Mouse (Mus musculus): ENCODE measurements at regions not wholly inside any gene's neighbourhood (a gene's known extent, or its start where the extent isn't known, plus 50 kb on each side); places are given as distances from the start of the nearest gene placed in this dataset.

- DNase-seq (ENCODE audit: low spot score), result no peak
Observed at GRCm38 (mm10) chr13:112220184-112220583, 68.1 kb upstream of the Ankrd55 start.

DNA sequence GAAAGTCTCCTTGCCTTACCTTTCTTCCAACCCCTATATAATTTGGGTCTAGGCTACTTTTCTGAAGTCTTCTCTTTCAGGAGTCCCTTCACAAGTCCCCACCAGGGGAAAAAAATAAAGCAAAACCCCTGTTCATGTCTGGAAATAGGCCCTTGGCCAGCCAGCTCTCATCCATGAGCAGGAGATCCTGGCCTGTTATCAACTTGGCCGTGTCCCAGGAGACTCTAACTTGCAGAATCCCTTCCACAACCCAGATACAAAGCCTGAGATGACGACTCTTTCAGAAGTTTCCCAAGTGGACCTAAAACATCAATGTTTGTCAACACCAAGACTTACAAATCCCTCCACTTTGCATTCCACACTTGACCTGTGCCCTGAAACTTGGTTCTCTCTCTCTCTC is 64.6 kb upstream of the Ankrd55 start:
- no peak for DNase-seq (ENCODE audit: low spot score)

DNA sequence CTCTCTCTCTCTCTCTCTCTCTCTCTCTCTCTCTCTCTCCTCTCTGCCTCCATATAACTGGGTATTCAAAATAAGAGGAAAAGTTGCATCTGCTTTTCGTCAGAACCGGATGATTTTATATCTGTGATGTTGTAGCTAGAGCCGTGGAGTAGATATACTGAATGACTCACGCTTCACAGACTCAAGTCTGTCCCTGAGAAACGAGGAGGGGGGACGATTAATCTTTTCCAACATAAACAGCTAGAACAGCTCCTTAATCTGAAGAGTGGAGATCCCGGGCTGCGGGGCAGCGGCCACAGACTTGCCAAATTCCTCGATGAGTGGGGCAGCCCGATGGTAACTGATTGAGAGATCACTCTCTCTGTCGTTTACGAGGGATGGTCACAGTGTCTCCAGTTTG is 60.5 kb upstream of the Ankrd55 start:
- no peak for DNase-seq (ENCODE audit: low spot score)

GRCm38 (mm10) chr13:112228846-112229245 is 59.4 kb upstream of the Ankrd55 start:
- DNase-seq (ENCODE audit: low spot score), result no peak

DNA sequence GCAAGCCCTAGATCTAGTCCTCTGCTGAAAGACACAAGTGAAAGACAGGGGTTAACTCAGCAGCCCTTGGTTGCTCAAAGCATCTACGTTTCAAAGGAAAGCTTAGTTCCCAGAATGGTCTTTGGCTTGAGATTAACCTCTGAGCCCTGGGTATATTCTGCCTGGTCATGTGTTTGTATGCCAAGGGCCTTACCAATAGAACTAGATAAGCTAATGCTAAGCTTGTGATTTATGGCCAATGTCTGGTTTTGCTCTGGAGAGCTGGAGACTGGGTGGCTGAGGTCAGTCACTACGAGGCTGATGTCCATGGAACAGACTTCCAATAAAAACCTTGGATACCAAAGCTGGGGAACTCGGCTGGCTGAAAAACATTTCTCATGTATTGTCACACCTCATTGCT is 58.1 kb upstream of the Ankrd55 start:
- DNase-seq (ENCODE audit: low spot score), result no peak

GRCm38 (mm10) chr13:112234695-112235094 is 53.6 kb upstream of the Ankrd55 start:
- no peak for DNase-seq (ENCODE audit: low spot score)

GRCm38 (mm10) chr13:112236956-112237355 is 51.3 kb upstream of the Ankrd55 start:
- DNase-seq (ENCODE audit: low spot score), result no peak

- no peak for DNase-seq (ENCODE audit: low spot score)
Observed at GRCm38 (mm10) chr13:112237377-112237776, 50.9 kb upstream of the Ankrd55 start.

DNA sequence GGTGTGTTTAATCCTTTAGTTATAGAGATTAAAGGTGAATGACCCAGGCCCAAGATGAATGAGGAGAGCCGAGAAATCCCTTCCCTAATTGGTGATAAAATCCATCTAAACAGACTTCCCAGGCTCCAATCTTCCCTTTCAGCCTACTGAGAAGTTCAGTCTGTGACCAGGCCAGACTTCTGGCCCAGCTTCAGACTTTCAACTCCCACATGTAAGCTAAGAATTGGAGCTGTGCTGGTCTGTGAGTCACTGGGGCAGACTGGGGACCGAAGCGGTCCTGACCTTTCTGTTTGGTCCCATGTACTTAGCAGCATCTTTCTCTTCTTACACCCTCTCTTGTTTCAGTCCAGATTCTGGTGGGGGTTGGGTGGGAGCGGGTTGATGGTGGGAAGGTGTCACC is 50.3 kb upstream of the Ankrd55 start:
- no peak for DNase-seq (ENCODE audit: low spot score)

All from embryo, embryonic 10.5 days (tissue).